Mouse (Mus musculus) neural tube, embryonic 14.5 days (tissue): ENCODE data around the gene Chd4. TPM values are rescaled to one million over a fixed set of nuclear protein-coding genes. Genes with fewer than 3 reads are reported as not detected.
"Not testable (repeated sequence)": the region's sequence is repeated elsewhere in the genome, so short reads cannot be mapped to it uniquely, and the experiment has no call there.

Source experiments
- ATAC-seq: fragments of 200-750 bp; cut with Nextera tagmentation; 2 replicates; pipeline ENCODE4 v1.8.0; 2017; ENCODE audit warnings: low read depth, mild to moderate bottlenecking, moderate TSS enrichment, moderate library complexity
- H3K27ac ChIP-seq: fragments of 300-500 bp; sonication (generic); 2 replicates; pipeline ENCODE4 v1.5.1; 2014; ENCODE audit warnings: low read depth, mild to moderate bottlenecking, control low read depth, low read length, moderate library complexity, mixed read lengths
- H3K27me3 ChIP-seq: fragments of 300-500 bp; sonication (generic); 2 replicates; pipeline ENCODE4 v1.6.1; 2014; ENCODE audit warnings: low read length; ENCODE audit not compliant: control insufficient read depth, insufficient read depth
- H3K36me3 ChIP-seq: fragments of 300-500 bp; sonication (generic); 2 replicates; pipeline ENCODE4 v1.6.1; 2014; ENCODE audit warnings: low read length, mixed read lengths; ENCODE audit not compliant: control insufficient read depth, insufficient read depth
- H3K4me1 ChIP-seq: fragments of 300-500 bp; sonication (generic); 2 replicates; pipeline ENCODE4 v1.6.1; 2014; ENCODE audit warnings: low read length; ENCODE audit not compliant: control insufficient read depth, insufficient read depth
- H3K4me2 ChIP-seq: fragments of 300-500 bp; sonication (generic); 2 replicates; pipeline ENCODE4 v1.6.1; 2014; ENCODE audit warnings: mild to moderate bottlenecking, low read depth, low read length, control low read depth
- H3K4me3 ChIP-seq: fragments of 300-500 bp; sonication (generic); 2 replicates; pipeline ENCODE4 v1.5.1; 2014; ENCODE audit warnings: low read depth, low read length, control low read depth, mixed read lengths
- H3K9ac ChIP-seq: fragments of 300-500 bp; sonication (generic); replicated peaks from 2 replicates; pipeline ENCODE4 v1.6.1; 2014; ENCODE audit warnings: low read depth, mild to moderate bottlenecking, control low read depth, low read length, mixed read lengths
- H3K9me3 ChIP-seq: fragments of 300-500 bp; sonication (generic); 2 replicates; pipeline ENCODE4 v1.6.1; 2016; ENCODE audit warnings: low read length; ENCODE audit not compliant: control insufficient read depth
- WGBS: fragments of 180-500 bp; shearing (Covaris S2); extraction: QIAGEN DNeasy Blood & Tissue Kit; methylation state at CpG from one replicate; pipeline ENCODE4 v1.1.7; 2014; 5-methylcytosine and 5-hydroxymethylcytosine counted together
- polyA plus RNA-seq: library from polyadenylated mRNA; unstranded; fragments of >200 nt; fragmentation: Nextera tagmentation; extraction: Ambion mirVana; gene quantifications from 2 replicates; pipeline ENCODE4 v1.2.1, GENCODE M21; 2014

Chd4 gene
- polyA plus RNA-seq, result 72.1 and 82.2 TPM in 2 replicates

GRCm38 (mm10) chr6:125095391-125096278 is at the start of gene Chd4:
TSS of gene Chd4 (plus strand) at chr6:125095981.
- 3% methylated on average over 34 of the region's 45 CpGs for WGBS
- peak within 1 kb of the TSS; percentile 91 for H3K27ac ChIP-seq
- peak within 1 kb of the TSS; percentile 91 for H3K4me2 ChIP-seq
- H3K4me1 ChIP-seq, result peaks cover 27% of the 10 kb centered on the region
- H3K9ac ChIP-seq, result peak within 1 kb of the TSS; percentile 92
- H3K36me3 ChIP-seq, result peaks cover 17% of the 10 kb centered on the region
- peak within 1 kb of the TSS; percentile 93 for H3K4me3 ChIP-seq
- H3K9me3 ChIP-seq, result no peaks in the 10 kb centered on the region
- no peaks in the 10 kb centered on the region; the same call in 1 of the 2 replicates for H3K27me3 ChIP-seq
- ATAC-seq, result peak; percentile 77

GRCm38 (mm10) chr6:125046691-125047090 is 49.1 kb upstream of the Chd4 start:
- Histone ChIP-seq H3K27me3 (no peaks in the 10 kb centered on the region), H3K9me3 (no peaks in the 10 kb centered on the region), H3K4me2 (no peak overlapping the region), H3K9ac (no peak overlapping the region), H3K4me1 (no peaks in the 10 kb centered on the region), H3K27ac (no peak overlapping the region), H3K36me3 (peaks cover 56% of the 10 kb centered on the region), H3K4me3 (no peak overlapping the region)
- peak; percentile 44; the same call in 1 of the 2 replicates for ATAC-seq
- 41% methylated on average over 5 of the region's 5 CpGs for WGBS

GRCm38 (mm10) chr6:125049678-125050077 is 46.1 kb upstream of the Chd4 start, which contains the start of gene Acrbp:
TSS of gene Acrbp (plus strand) at chr6:125049689.
- no peak within 1 kb of the TSS for H3K27ac ChIP-seq
- ATAC-seq, result 0 out of 2 replicates have a peak, but pooled peaks have one; percentile 32
- H3K27me3 ChIP-seq, result no peaks in the 10 kb centered on the region
- H3K9me3 ChIP-seq, result no peaks in the 10 kb centered on the region
- no peak within 1 kb of the TSS for H3K9ac ChIP-seq
- 37% methylated on average over 20 of the region's 20 CpGs for WGBS
- H3K4me2 ChIP-seq, result no peak within 1 kb of the TSS
- peaks cover 73% of the 10 kb centered on the region for H3K36me3 ChIP-seq
- no peaks in the 10 kb centered on the region for H3K4me1 ChIP-seq
- no peak within 1 kb of the TSS for H3K4me3 ChIP-seq

- H3K4me2 ChIP-seq, result no peak overlapping the region
Measured at GRCm38 (mm10) chr6:125051237-125051636, 44.5 kb upstream of the Chd4 start.

GRCm38 (mm10) chr6:125061493-125061892 is 34.3 kb upstream of the Chd4 start:
- no peaks in the 10 kb centered on the region for H3K27me3 ChIP-seq
- no peak overlapping the region for H3K9ac ChIP-seq
- no peak overlapping the region for H3K4me2 ChIP-seq
- ATAC-seq, result peak; percentile 39; the same call in 1 of the 2 replicates
- H3K4me3 ChIP-seq, result no peak overlapping the region
- 33% methylated on average over 6 of the region's 6 CpGs for WGBS
- H3K36me3 ChIP-seq, result no peaks in the 10 kb centered on the region
- H3K27ac ChIP-seq, result no peak overlapping the region
- H3K4me1 ChIP-seq, result no peaks in the 10 kb centered on the region
- H3K9me3 ChIP-seq, result no peaks in the 10 kb centered on the region

More at GRCm38 (mm10) chr6:125051237-125051636, 44.5 kb upstream of the Chd4 start:
- 66% methylated on average over 5 of the region's 5 CpGs for WGBS
- no peak overlapping the region for H3K4me3 ChIP-seq
- no peaks in the 10 kb centered on the region for H3K9me3 ChIP-seq
- ATAC-seq, result no peak
- no peaks in the 10 kb centered on the region for H3K27me3 ChIP-seq
- H3K9ac ChIP-seq, result no peak overlapping the region
- no peak overlapping the region for H3K27ac ChIP-seq
- H3K36me3 ChIP-seq, result peaks cover 61% of the 10 kb centered on the region
- no peaks in the 10 kb centered on the region for H3K4me1 ChIP-seq

GRCm38 (mm10) chr6:125062511-125062910 is 33.3 kb upstream of the Chd4 start:
- H3K27ac ChIP-seq, result no peak overlapping the region
- no peaks in the 10 kb centered on the region for H3K9me3 ChIP-seq
- 87% methylated on average over 5 of the region's 5 CpGs for WGBS
- no peaks in the 10 kb centered on the region for H3K27me3 ChIP-seq
- no peak overlapping the region for H3K9ac ChIP-seq
- H3K36me3 ChIP-seq, result no peaks in the 10 kb centered on the region
- H3K4me1 ChIP-seq, result no peaks in the 10 kb centered on the region
- ATAC-seq, result no peak
- no peak overlapping the region for H3K4me2 ChIP-seq
- H3K4me3 ChIP-seq, result no peak overlapping the region

GRCm38 (mm10) chr6:125063906-125064305 is 31.9 kb upstream of the Chd4 start:
- WGBS, result 86% methylated on average over 6 of the region's 6 CpGs
- no peaks in the 10 kb centered on the region for H3K4me1 ChIP-seq
- no peak overlapping the region for H3K27ac ChIP-seq
- no peak overlapping the region for H3K9ac ChIP-seq
- ATAC-seq, result no peak
- H3K4me2 ChIP-seq, result no peak overlapping the region
- H3K36me3 ChIP-seq, result no peaks in the 10 kb centered on the region
- H3K4me3 ChIP-seq, result no peak overlapping the region
- no peaks in the 10 kb centered on the region for H3K27me3 ChIP-seq
- H3K9me3 ChIP-seq, result no peaks in the 10 kb centered on the region

GRCm38 (mm10) chr6:125065223-125065622 is 30.6 kb upstream of the Chd4 start:
- not testable (repeated sequence) for H3K27ac ChIP-seq, H3K9ac ChIP-seq, H3K4me2 ChIP-seq, H3K4me1 ChIP-seq, H3K27me3 ChIP-seq, H3K4me3 ChIP-seq, H3K36me3 ChIP-seq, H3K9me3 ChIP-seq, ATAC-seq
- WGBS, result no CpG with 5 or more reads among the region's 1 CpGs

GRCm38 (mm10) chr6:125067571-125067995 is 28.2 kb upstream of the Chd4 start, which contains the start of gene Lpar5:
TSS of gene Lpar5 (plus strand) at chr6:125067920.
- H3K4me3 ChIP-seq, result no peak within 1 kb of the TSS
- no peaks in the 10 kb centered on the region; the same call in 1 of the 2 replicates for H3K4me1 ChIP-seq
- no peak within 1 kb of the TSS for H3K27ac ChIP-seq
- WGBS, result 62% methylated on average over 8 of the region's 8 CpGs
- no peak for ATAC-seq
- no peaks in the 10 kb centered on the region for H3K9me3 ChIP-seq
- H3K9ac ChIP-seq, result no peak within 1 kb of the TSS
- no peaks in the 10 kb centered on the region for H3K27me3 ChIP-seq
- H3K4me2 ChIP-seq, result no peak within 1 kb of the TSS
- no peaks in the 10 kb centered on the region for H3K36me3 ChIP-seq
